Mouse (Mus musculus) G1E-ER4 (cell line): ENCODE measurements around the gene Notum. TPM values are rescaled to one million over a fixed set of nuclear protein-coding genes. Genes with fewer than 3 reads are reported as not detected.

Source experiments
- GATA1 ChIP-seq: IDR thresholded peaks from one replicate; pipeline ENCODE4 v1.8.0; 2012; ENCODE audit warnings: low read length, inconsistent platforms
- polyA plus RNA-seq: library from polyadenylated mRNA; stranded (reverse); fragments of >175 nt; gene quantifications from 2 replicates; pipeline ENCODE4 v1.2.3, GENCODE M21; 2012

Notum gene
- polyA plus RNA-seq, 1 experiment = not detected

GRCm38 (mm10) chr11:120630401-120630871 is 30.5 kb downstream of the Notum start:
- no peak for TF ChIP-seq GATA1

DNA sequence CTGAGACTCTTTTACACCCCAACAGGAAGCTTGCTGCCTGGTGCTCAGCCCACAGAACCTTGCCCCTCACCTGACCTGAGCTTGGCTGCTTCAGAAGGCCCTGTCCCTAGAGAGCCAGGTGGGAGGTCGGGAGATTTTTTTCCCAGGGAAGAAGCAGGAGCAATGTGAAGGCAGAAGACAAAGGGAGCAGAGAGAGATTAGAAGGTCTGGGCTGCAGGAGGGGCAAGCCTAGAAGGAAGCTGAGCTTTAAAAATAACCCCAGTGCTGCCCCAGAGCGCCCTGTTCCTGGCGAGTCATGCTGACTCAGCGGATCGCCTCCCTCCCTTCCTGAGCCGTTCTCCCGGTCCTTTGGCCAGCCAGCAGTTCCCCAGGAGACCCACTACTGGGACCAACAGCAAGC is 31.1 kb downstream of the Notum start:
- TF ChIP-seq GATA1 = no peak

DNA sequence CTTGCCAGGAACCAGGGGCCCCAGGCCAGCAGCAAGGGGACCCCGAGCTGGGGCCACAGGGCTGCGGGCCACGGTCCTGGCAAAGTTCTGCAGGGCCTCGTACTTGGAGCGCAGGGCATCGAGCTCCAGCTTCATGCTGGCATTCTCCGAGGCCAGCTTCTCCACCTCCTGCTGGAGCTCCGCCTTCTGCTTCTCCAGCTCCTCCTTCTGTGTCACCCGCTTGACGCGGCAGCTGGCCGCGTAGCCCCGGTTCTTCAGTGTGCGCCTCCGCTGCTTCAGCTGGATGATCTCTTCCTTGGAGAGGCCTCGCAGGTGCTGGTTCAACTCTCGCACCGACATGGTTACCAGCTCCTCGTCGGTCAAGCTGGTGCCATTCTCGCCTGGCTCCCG is 31.6 kb downstream of the Notum start:
- no peak for TF ChIP-seq GATA1

DNA sequence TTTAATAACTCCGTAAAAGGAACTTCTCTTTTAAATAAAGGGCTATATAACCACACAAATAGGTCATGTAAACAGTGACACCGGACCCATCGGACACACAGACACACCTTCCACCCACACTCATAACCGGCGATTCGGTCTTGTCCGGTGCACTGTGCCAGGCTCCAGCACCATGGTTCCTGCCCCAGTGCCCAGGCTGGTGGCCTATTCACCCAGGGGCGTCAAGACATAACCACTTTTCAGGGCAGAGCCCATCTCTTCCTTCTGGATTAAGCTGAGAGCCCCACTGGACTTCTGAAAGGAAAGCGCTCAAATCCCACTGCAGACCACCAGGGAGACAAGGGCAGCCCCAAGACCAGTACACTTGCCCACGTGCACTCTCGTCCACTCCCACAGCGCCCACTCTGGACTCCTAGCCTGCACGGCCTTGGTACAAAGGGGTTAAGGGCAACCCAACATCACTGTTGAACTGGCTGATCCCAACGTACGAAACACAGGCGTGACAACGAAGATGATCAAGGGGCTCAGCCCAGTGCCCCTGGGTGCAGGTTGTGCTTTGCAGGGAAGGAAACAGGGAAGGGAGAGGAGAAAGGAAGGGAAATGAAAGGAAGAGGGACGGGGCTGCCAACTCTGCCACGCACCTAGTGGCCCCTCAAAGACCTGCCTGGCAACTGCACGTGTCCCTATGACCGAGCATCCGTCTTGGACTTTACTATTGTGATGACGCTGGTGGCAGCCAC is 32.2 kb downstream of the Notum start:
- no peak for TF ChIP-seq GATA1

DNA sequence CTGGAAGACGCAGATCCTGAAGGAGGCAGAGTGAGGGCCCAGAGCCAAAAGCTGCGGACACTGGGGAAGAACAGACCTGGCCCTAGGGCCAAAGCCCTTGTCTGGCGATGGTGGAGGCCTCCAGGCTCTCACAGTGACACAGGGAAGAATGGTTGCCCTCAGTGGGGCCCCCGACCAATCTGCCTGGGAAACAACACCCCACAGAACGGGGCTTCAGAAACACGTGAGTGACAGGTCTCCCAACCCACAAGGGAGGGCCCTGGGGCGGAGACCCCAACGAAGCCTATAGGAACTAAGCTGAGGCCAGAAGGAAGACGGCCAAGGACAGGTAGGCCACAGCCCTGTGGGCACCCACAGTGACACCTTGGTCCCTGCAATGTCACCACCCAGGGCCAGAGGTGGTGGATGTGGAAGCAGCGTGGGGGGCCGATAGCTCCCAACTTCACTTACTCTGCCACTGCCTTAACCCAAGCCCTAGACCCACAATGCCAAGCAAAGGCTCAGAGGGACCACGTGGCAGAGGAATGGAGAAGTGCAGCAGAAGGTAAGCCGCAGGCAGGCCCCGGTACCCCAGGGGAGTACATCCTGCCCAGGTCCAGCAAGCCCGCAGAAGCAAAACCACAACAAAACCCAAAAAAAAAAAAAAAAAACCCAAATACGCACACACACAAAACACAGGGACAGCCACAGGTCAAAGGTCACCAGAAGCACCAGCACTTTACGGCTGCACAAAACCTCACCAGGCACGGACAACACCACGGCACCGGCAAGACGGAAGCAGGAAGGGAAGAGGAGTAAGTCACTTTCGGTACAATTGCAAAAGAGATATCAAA is 33.3 kb downstream of the Notum start:
- no peak for TF ChIP-seq GATA1

GRCm38 (mm10) chr11:120626785-120627467 is 34.0 kb downstream of the Notum start:
- no peak for TF ChIP-seq GATA1

- no peak for TF ChIP-seq GATA1
These were observed 35.7 kb downstream of the Notum start, which contains the start of gene Sirt7 for GRCm38 (mm10) chr11:120625152-120625775. TSS of gene Sirt7 (minus strand) at chr11:120625240.

GRCm38 (mm10) chr11:120624680-120625111 is 36.3 kb downstream of the Notum start:
- TF ChIP-seq GATA1 = no peak

DNA sequence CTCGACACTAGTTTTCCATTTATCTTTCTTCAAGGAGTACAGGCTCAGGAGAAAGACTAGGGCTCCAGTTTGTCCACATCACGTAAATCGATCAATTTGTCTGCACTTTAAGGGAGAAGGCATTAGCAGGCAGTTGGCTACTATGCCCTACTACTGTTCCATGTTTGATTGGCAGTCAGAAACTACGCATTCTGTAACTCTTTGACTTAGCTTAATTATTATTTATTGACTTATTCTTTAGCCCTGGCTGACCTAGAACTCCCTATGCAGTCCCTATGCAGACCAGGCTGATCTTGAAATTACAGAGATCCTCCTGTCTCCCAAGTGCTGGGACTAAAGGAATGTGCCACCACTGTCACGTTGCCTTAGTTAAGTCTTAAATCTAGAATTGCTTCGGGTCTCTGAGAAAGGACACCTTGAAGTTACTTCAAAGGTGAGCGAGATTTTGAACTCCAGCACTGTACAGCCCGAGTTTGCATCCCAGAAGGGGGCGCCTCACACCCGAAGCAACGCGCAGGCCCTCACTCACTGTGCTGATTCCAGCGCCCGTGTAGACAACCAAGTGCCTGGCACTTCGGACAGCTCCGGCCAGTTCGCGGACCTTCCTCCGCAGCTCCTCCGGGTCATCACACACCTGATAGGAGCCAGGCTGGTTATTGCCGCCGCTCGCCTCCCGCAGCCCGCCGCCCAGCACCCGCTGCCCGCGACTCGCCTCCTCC is 36.9 kb downstream of the Notum start:
- TF ChIP-seq GATA1 = no peak

- TF ChIP-seq GATA1 = no peak
These were observed 38.2 kb downstream of the Notum start for GRCm38 (mm10) chr11:120622805-120623204.

DNA sequence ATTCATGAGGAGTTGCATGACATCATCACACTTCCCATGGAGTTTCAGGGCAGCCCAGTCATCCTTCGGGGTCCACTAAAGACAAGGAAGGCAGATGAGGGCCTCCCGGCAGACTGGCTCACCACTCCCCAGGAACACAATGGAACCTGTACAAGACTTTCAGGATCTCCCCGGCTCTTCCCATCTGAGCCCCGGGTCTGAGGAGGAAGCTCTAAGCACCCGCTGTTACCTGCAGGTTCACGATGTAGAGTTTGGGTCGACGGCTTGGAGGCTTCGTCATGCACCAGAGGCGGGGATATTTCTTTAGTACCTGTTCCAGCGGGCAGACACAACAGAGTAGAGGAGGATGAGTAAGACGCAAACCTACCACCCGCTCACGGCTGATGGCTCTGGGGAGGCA is 40.8 kb downstream of the Notum start:
- TF ChIP-seq GATA1 = no peak

DNA sequence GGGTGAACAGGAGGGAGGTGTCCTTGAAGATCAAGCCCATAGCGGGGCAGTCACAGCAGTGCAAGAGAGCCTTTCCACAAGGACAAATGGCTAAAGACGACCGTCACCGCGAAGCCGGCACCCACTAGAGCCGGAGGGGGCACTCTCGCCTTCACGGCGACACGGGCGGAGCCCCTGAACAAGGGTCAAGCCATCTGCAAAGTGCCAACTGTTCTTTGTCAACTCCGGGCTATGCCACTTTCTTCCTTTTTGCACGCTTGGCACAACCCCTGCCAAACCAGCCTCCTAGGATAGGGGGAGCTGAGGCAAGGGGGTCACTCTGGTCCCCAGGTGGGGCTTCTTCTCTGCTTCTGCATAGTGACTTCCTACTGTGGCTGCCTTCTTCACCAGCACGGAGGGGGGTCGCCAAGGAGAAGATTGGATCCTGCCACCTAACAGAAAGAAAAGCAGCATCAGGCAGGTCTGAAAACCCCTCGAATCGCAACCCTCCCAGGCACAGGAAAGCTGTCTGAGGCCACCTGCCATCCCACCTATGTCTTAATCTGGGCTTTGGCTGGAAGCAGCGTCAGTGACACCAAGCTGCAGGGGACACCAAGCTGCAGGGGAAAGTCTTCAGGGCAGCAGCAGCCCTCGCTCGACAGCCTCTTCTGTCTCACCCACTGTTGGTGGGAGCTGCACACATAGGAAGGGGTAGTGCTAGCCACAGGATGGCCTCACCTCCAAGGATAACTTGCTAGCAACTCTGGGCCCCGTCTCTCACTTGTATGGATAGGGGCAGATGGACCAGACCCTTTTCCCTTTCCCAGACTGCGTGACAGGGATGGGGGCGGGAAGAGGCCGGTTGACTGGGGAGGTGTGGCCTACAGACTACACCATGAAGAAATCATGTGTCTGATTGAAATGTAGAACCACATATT is 42.1 kb downstream of the Notum start:
- TF ChIP-seq GATA1 = no peak

- no peak for TF ChIP-seq GATA1
These were observed 43.4 kb downstream of the Notum start, which contains the start of gene Pcyt2 for GRCm38 (mm10) chr11:120617519-120618112. TSS of gene Pcyt2 (minus strand) at chr11:120617936.
